Mouse (Mus musculus) embryo, embryonic 11.5 days (tissue): ENCODE measurements around the gene Xrcc5.

Experiments
- DNase-seq: peaks from one replicate; pipeline ENCODE4 v3.0.0-alpha.2; 2012; ENCODE audit warnings: low read depth, low spot score

Xrcc5 gene

DNA sequence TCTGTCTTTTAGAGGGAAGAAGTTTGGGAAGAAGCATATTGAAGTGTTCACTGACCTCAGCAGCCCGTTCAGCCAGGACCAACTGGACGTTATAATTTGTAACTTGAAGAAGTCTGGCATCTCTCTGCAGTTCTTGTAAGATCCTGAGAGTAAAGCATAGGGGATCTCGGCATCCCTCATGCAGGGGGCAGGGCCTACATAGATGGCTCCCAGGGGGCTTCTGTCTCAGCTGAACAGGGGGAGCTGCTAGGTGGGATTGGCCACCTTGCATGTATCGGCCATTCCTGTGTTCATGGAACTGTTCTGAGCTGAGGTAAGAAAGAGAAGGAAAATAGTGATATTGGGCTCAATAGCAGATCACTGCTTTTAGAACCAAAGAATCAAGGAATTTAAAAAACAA is 8.2 kb downstream of the Xrcc5 start:
- DNase-seq = no peak

- DNase-seq = no peak
Measured at GRCm38 (mm10) chr1:72316409-72316808, 9.2 kb downstream of the Xrcc5 start.

DNA sequence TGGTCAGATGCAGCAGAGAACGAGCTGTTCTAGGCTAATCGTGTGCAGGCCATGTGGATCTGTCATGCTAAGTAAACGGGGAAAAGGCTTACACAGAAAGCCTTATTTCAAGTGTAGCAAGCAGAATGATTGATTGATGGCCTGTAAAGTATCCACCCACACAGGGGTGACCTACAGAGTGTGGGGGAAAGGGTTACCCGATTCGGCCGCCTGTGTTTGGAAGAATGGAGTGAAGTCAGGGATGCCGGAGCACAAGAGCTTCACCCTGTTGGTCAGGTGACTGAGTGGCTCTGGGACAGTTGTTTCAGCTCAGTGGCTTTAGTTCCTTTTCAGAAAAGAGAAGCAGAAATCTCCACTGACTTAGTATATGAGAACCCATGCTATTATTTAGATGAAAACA is 9.7 kb downstream of the Xrcc5 start:
- no peak for DNase-seq

DNA sequence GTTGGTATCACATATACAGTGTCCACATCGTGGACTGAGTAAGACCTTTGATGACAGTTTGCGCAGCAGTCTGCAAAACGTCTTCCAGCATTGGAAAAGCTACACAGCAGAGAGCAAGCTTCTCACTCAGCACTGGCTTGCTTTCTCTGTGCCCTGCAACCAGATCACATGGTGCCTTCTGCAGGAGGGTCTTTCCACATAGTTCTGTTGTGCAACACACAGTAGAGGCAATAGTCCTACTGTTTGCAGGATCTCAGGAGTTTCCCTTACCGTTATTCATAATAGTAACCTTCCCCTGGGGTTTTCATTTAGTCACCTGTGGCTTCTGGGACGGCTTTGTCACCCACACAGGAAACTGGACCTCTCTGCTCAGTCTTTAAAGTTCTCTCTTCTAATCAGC is 13.5 kb downstream of the Xrcc5 start:
- no peak for DNase-seq

- DNase-seq = no peak
Measured at GRCm38 (mm10) chr1:72323248-72323647, 16.0 kb downstream of the Xrcc5 start.

- DNase-seq = no peak
Measured at GRCm38 (mm10) chr1:72326162-72326821, 19.1 kb downstream of the Xrcc5 start.

GRCm38 (mm10) chr1:72334807-72335206 is 27.6 kb downstream of the Xrcc5 start:
- DNase-seq = no peak

- DNase-seq = no peak
Measured at GRCm38 (mm10) chr1:72336780-72337179, 29.6 kb downstream of the Xrcc5 start.

- no peak for DNase-seq
Measured at GRCm38 (mm10) chr1:72338341-72338740, 31.1 kb downstream of the Xrcc5 start.

GRCm38 (mm10) chr1:72347873-72348272 is 40.7 kb downstream of the Xrcc5 start:
- DNase-seq = no peak

GRCm38 (mm10) chr1:72354856-72355255 is 47.6 kb downstream of the Xrcc5 start:
- DNase-seq = no peak

- no peak for DNase-seq
Measured at GRCm38 (mm10) chr1:72358216-72358615, 51.0 kb downstream of the Xrcc5 start.

GRCm38 (mm10) chr1:72359462-72359861 is 52.2 kb downstream of the Xrcc5 start:
- DNase-seq = no peak

DNA sequence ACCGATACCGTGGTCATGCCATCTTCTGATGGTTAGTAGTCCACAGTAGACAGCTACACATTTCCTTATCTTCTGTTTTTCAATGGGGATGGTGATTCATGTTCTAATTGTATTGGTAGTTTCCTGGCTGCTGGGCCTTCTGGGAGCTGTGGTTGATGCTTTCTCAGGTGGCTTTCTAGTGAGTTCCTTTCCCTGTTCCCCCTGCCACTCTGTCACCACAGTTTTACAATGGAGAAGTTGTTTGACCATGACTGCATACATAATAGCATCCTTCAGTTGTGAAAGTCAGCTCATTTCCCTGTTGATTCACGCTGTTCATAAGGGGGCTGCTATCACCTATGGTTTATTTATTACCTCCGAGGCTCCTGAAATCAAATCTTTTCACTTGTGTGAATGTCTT is 53.6 kb downstream of the Xrcc5 start:
- DNase-seq = no peak

- DNase-seq = no peak
Measured at GRCm38 (mm10) chr1:72364661-72365060, 57.4 kb downstream of the Xrcc5 start.

- no peak for DNase-seq
Measured at GRCm38 (mm10) chr1:72372512-72372911, 65.3 kb downstream of the Xrcc5 start.

- DNase-seq = no peak
Measured at GRCm38 (mm10) chr1:72372913-72373312, 65.7 kb downstream of the Xrcc5 start.

GRCm38 (mm10) chr1:72373648-72374047 is 66.4 kb downstream of the Xrcc5 start:
- DNase-seq = no peak

DNA sequence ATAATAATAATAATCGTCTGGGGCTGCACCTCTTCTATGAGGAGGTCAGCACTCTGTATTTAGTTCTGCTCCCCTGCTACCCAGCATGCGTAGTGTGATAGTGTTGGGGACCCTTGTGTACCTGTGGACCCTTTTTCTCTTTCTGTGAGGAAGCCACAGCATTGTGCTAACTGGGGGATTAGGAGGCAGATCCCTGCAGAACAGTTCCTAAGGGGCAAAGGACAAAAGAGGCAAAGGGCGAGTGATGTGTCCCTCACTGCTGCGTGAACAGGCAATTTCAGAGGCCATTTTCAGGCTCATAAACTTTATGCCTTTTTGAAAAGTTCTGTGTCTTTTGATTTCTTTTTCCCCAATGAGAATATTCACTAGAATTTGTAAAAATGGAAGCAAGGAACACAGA is 66.8 kb downstream of the Xrcc5 start:
- DNase-seq = no peak

DNA sequence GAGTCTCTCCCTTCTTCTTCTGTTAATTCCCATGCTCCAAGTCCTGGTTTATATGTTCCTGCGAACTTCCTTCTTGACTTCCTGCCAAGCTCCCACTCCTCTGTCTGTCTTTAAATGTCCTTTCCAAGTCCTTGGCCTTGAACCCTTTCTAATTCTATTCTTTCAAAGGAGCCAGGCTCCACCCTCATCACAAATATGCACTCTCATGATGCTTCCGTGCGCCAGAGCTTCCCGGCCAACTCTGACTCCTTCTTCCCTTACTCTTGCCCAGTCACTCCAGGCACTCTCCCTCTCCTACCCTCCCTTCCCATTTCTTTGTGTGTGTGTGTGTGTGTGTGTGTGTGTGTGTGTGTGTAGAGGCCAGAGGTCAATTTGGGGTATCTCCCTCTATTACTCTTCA is 70.9 kb downstream of the Xrcc5 start:
- no peak for DNase-seq

DNA sequence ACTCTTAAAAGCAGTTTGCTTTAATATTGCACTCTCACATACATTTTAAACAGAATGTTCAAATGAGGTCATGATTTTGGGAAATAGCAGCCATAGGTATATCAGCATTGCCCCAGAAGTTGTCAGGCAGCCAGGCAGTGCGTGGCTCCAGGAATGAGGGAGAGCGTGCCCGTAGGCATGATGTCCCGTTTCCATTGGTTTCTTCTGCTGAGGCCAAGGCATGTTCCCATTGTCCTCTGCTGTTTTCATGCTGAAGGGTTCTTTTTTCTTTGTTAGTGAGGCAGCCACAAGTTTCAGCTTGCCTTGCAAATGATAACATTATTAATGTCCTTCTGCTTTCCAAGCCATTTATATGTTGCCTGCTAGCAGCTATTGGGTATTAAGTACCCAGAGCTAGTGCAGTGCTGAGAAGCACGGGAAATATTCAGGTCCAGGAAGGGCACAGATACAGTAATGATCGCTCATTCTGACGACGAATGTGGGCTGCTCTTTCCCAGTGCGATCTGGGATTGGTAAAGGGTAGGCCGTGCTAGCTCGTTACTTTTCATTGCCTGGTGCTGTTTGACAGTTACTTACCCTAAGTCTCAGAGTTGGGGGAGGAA is 72.6 kb downstream of the Xrcc5 start:
- DNase-seq = no peak

- DNase-seq = no peak
Measured at GRCm38 (mm10) chr1:72380544-72380943, 73.3 kb downstream of the Xrcc5 start.

DNA sequence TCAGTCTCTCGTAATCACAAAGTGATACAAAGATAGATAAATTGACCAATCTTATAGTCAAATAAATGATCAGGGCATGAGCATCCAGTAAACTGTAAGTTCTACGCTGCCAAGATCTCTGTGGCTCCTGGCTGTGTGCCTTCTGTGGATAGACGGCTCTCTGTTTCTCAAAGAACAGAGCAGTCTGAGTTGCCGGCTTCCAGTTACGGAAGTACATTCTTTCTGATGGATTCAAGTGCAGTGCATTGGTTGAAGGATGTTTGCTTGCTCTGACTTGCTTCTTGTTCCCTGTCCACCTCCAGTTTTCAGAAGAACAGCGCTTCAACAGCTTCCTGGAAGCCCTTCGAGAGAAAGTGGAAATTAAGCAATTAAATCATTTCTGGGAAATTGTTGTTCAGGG is 75.8 kb downstream of the Xrcc5 start:
- DNase-seq = no peak

DNA sequence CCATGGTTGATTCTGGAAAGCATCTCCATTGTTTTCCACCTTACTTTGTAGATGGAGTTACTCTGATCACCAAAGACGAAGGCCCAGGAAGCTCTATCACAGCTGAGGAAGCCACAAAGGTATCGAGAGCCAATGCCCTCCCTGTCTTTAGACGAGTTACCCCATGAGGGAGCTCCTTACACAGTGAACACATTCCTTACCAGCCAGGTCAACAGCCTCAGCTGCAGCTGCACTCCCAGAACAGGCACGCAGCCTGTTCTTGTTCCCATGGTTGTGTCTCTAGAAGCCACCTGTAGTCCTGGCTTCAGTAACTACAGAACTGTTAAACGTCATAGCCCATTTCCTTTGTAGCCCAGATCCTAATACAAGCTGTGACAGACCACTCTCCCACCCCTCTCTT is 76.4 kb downstream of the Xrcc5 start:
- DNase-seq = no peak
